Mouse (Mus musculus): Measurements from ENCODE around the gene Bcar3. TPM values are rescaled to one million over a fixed set of nuclear protein-coding genes. Genes with fewer than 3 reads are reported as not detected.

Bcar3 gene
- total and polyA plus RNA-seq, 3 experiments: 47.4 to 61.2 (median 52.0) TPM

- dilution Hi-C loops (cut with MboI; ENCODE audit: extremely low pct_ligation_motif_present, extremely low pct_unique_long_range_greater_than_20kb, low sequenced_read_pairs) (no loop called here), in situ Hi-C loops (cut with MboI; ENCODE audit: low pct_ligation_motif_present, low pct_unique_long_range_greater_than_20kb, low sequenced_read_pairs) (no loop called here)
- Histone ChIP-seq H3K4me3 (replicated peaks in 1 of 3; ENCODE audit: low read depth in 2 of 3, low read length in 2 of 3, poor library complexity in 1 of 3) (no peak overlapping the region), H3K27me3 (replicated peaks) (no peaks in the 10 kb centered on the region), H3K4me1 (ENCODE audit: control insufficient read depth in 1 of 2, insufficient read depth in 2 of 2) (peaks cover 3 to 27% of the 10 kb centered on the region in 2 experiments; a peak in 3 of 4 replicates), H3K9ac (ENCODE audit: insufficient read depth, low read depth) (no peak overlapping the region), H3K27ac (ENCODE audit: insufficient read depth, low read depth) (no peak overlapping the region), H3K9me3 (replicated peaks; ENCODE audit: low read length) (no peaks in the 10 kb centered on the region), H3K4me2 (ENCODE audit: insufficient read depth, low read depth, poor library complexity, severe bottlenecking) (no peak overlapping the region), H3K36me3 (replicated peaks in 1 of 2; ENCODE audit: control insufficient read depth in 1 of 2, insufficient read depth in 1 of 2, low read length in 1 of 2) (peaks cover 49 to 92% of the 10 kb centered on the region in 2 experiments), H3K79me2 (replicated peaks; ENCODE audit: control insufficient read depth, extremely low read depth, insufficient read depth, poor library complexity, severe bottlenecking) (peaks cover 35% of the 10 kb centered on the region)
- DNase-seq (ENCODE audit: extremely low read depth): no peak
- TF ChIP-seq TBP (conservative IDR thresholded peaks at IDR 0.05; ENCODE audit: low read depth, low read length): no peak
- no peak for TF ChIP-seq JUND (conservative IDR thresholded peaks at IDR 0.05; ENCODE audit: low read depth, low read length)
These were observed 152.7 kb downstream of the Bcar3 start for GRCm38 (mm10) chr3:122446678-122447077.

GRCm38 (mm10) chr3:122448196-122448595 lies 154.3 kb downstream of the Bcar3 start:
- no peak overlapping the region for H3K27ac ChIP-seq (ENCODE audit: insufficient read depth, low read depth)
- H3K9me3 ChIP-seq (replicated peaks; ENCODE audit: low read length): no peaks in the 10 kb centered on the region
- dilution Hi-C loops (cut with MboI; ENCODE audit: extremely low pct_ligation_motif_present, extremely low pct_unique_long_range_greater_than_20kb, low sequenced_read_pairs) (no loop called here), in situ Hi-C loops (cut with MboI; ENCODE audit: low pct_ligation_motif_present, low pct_unique_long_range_greater_than_20kb, low sequenced_read_pairs) (no loop called here)
- no peak overlapping the region for H3K9ac ChIP-seq (ENCODE audit: insufficient read depth, low read depth)
- no peak for DNase-seq (ENCODE audit: extremely low read depth)
- H3K27me3 ChIP-seq (replicated peaks): no peaks in the 10 kb centered on the region
- peaks cover 48 to 94% of the 10 kb centered on the region in 2 experiments for H3K36me3 ChIP-seq (replicated peaks in 1 of 2; ENCODE audit: control insufficient read depth in 1 of 2, insufficient read depth in 1 of 2, low read length in 1 of 2)
- H3K4me1 ChIP-seq (ENCODE audit: control insufficient read depth in 1 of 2, insufficient read depth in 2 of 2): peaks cover 3 to 27% of the 10 kb centered on the region in 2 experiments; a peak in 3 of 4 replicates
- no peak for TF ChIP-seq SIN3A (IDR thresholded peaks at IDR 0.05; ENCODE audit: low read length)
- H3K4me3 ChIP-seq (replicated peaks in 1 of 3; ENCODE audit: low read depth in 2 of 3, low read length in 2 of 3, poor library complexity in 1 of 3): no peak overlapping the region
- no peak overlapping the region for H3K4me2 ChIP-seq (ENCODE audit: insufficient read depth, low read depth, poor library complexity, severe bottlenecking)
- peaks cover 27% of the 10 kb centered on the region for H3K79me2 ChIP-seq (replicated peaks; ENCODE audit: control insufficient read depth, extremely low read depth, insufficient read depth, poor library complexity, severe bottlenecking)

- Histone ChIP-seq H3K27ac (ENCODE audit: insufficient read depth, low read depth) (no peak overlapping the region), H3K4me2 (ENCODE audit: insufficient read depth, low read depth, poor library complexity, severe bottlenecking) (no peak overlapping the region), H3K9ac (ENCODE audit: insufficient read depth, low read depth) (no peak overlapping the region), H3K9me3 (replicated peaks; ENCODE audit: low read length) (no peaks in the 10 kb centered on the region), H3K4me3 (replicated peaks in 1 of 3; ENCODE audit: low read depth in 2 of 3, low read length in 2 of 3, poor library complexity in 1 of 3) (no peak overlapping the region), H3K27me3 (replicated peaks) (no peaks in the 10 kb centered on the region), H3K4me1 (ENCODE audit: control insufficient read depth in 1 of 2, insufficient read depth in 2 of 2) (peaks cover 3 to 42% of the 10 kb centered on the region in 2 experiments; a peak in 3 of 4 replicates), H3K79me2 (replicated peaks; ENCODE audit: control insufficient read depth, extremely low read depth, insufficient read depth, poor library complexity, severe bottlenecking) (peaks cover 20% of the 10 kb centered on the region), H3K36me3 (replicated peaks in 1 of 2; ENCODE audit: control insufficient read depth in 1 of 2, insufficient read depth in 1 of 2, low read length in 1 of 2) (peaks cover 39 to 96% of the 10 kb centered on the region in 2 experiments)
- TF ChIP-seq ZNF384 (IDR thresholded peaks at IDR 0.05; ENCODE audit: low read depth, low read length) (no peak), MEF2A (IDR thresholded peaks at IDR 0.05; ENCODE audit: borderline replicate concordance, low read depth, low read length) (no peak), NELFE (IDR thresholded peaks at IDR 0.05; ENCODE audit: low read depth, low read length) (no peak), MYC (IDR thresholded peaks at IDR 0.05; ENCODE audit: low read depth, low read length) (no peak), POLR2A (IDR thresholded peaks at IDR 0.05; ENCODE audit: low read depth, low read length) (no peak), E2F4 (IDR thresholded peaks at IDR 0.05; ENCODE audit: insufficient replicate concordance, low read depth, low read length) (no peak), USF2 (conservative IDR thresholded peaks at IDR 0.05; ENCODE audit: low read depth, low read length) (no peak), ETS1 (conservative IDR thresholded peaks at IDR 0.05; ENCODE audit: low read depth, low read length) (no peak), PAX5 (IDR thresholded peaks at IDR 0.05; ENCODE audit: low read length) (no peak), ELF1 (IDR thresholded peaks at IDR 0.05; ENCODE audit: low read depth, low read length) (no peak), HCFC1 (IDR thresholded peaks at IDR 0.05; ENCODE audit: low read depth, low read length) (no peak), ZMIZ1 (IDR thresholded peaks at IDR 0.05; ENCODE audit: low read depth, low read length) (no peak)
- in situ Hi-C loops (cut with MboI; ENCODE audit: low pct_ligation_motif_present, low pct_unique_long_range_greater_than_20kb, low sequenced_read_pairs): no loop called here
- dilution Hi-C loops (cut with MboI; ENCODE audit: extremely low pct_ligation_motif_present, extremely low pct_unique_long_range_greater_than_20kb, low sequenced_read_pairs): no loop called here
- no peak for DNase-seq (ENCODE audit: extremely low read depth)
These were observed 156.1 kb downstream of the Bcar3 start for GRCm38 (mm10) chr3:122450041-122450440.
